Mouse (Mus musculus): Measurements from ENCODE around the gene Gm45808.

DNA sequence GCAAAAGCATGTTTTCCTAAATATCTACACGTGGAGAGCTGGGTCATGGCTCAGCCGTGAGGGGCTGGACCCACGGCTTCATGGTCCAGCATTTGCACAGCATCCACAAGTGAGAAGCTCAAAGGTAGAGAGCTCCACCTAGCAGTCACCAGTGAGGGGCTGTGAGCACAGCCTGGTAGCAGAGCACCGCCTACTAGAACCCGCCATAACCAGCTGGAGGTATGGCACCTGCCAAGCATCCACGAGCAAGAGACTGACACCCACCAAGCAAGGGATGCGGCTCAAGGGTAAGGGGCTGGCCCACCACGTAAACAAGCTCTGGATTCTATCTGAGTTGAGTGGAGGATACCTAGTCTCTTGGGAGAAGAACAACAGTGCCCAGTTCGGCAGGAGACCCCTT is 21.1 kb downstream of the Gm45808 start:
- TF ChIP-seq CTCF (IDR thresholded peaks at IDR 0.05; ENCODE audit: control insufficient read depth, insufficient read depth, insufficient replicate concordance, low read depth, low read length) (no peak), POLR2A (IDR thresholded peaks at IDR 0.05; ENCODE audit: control insufficient read depth, low read depth, low read length) (no peak)
